Mouse (Mus musculus): ENCODE data around the gene Abcc12. TPM values are rescaled to one million over a fixed set of nuclear protein-coding genes. Genes with fewer than 3 reads are reported as not detected.

The Abcc12 gene
- total and polyA plus RNA-seq, 2 experiments from 2014 or later: 0.57 to 0.62 TPM

GRCm38 (mm10) chr8:86470717-86471116 is 109.8 kb downstream of the Abcc12 start:
- 73% methylated on average over 2 of the region's 2 CpGs for WGBS

GRCm38 (mm10) chr8:86463215-86463614 is 117.3 kb downstream of the Abcc12 start:
- ATAC-seq: no peak
- no peak overlapping the region for H3K4me3 ChIP-seq (ENCODE audit: low read depth, low read length)
- no peak for DNase-seq
- H3K27me3 ChIP-seq (ENCODE audit: insufficient read depth, low read length): no peaks in the 10 kb centered on the region
- no peak overlapping the region for H3K27ac ChIP-seq (ENCODE audit: low read depth, low read length)
- WGBS: 89% methylated on average over 2 of the region's 2 CpGs
- H3K4me1 ChIP-seq (ENCODE audit: insufficient read depth): 0 out of 2 replicates have a peak, but pooled peaks cover 5% of the 10 kb centered on the region
- no peak overlapping the region for H3K9ac ChIP-seq
- no peak for TF ChIP-seq CTCF (IDR thresholded peaks at IDR 0.05; ENCODE audit: low read depth)
- no peaks in the 10 kb centered on the region for H3K9me3 ChIP-seq (ENCODE audit: low read length)
- H3K4me2 ChIP-seq (ENCODE audit: low read depth): no peak overlapping the region
- H3K36me3 ChIP-seq (ENCODE audit: insufficient read depth): no peaks in the 10 kb centered on the region

More at GRCm38 (mm10) chr8:86470717-86471116, 109.8 kb downstream of the Abcc12 start:
- no peak for TF ChIP-seq CTCF (IDR thresholded peaks at IDR 0.05; ENCODE audit: low read depth)
- DNase-seq (no peak), ATAC-seq (no peak)
- Histone ChIP-seq H3K36me3 (ENCODE audit: insufficient read depth) (no peaks in the 10 kb centered on the region), H3K9ac (no peak overlapping the region), H3K27ac (ENCODE audit: low read depth, low read length) (no peak overlapping the region), H3K9me3 (ENCODE audit: low read length) (no peaks in the 10 kb centered on the region), H3K4me2 (ENCODE audit: low read depth) (no peak overlapping the region), H3K27me3 (ENCODE audit: insufficient read depth, low read length) (no peaks in the 10 kb centered on the region), H3K4me3 (ENCODE audit: low read depth, low read length) (no peak overlapping the region), H3K4me1 (ENCODE audit: insufficient read depth) (0 out of 2 replicates have a peak, but pooled peaks cover 5% of the 10 kb centered on the region)

- Histone ChIP-seq H3K9me3 (ENCODE audit: low read length) (no peaks in the 10 kb centered on the region), H3K36me3 (ENCODE audit: insufficient read depth) (no peaks in the 10 kb centered on the region), H3K4me2 (ENCODE audit: low read depth) (no peak overlapping the region), H3K9ac (no peak overlapping the region), H3K27ac (ENCODE audit: low read depth, low read length) (0 out of 2 replicates have a peak overlapping the region, but pooled peaks have one; percentile 36), H3K27me3 (ENCODE audit: insufficient read depth, low read length) (no peaks in the 10 kb centered on the region), H3K4me1 (ENCODE audit: insufficient read depth) (0 out of 2 replicates have a peak, but pooled peaks cover 5% of the 10 kb centered on the region), H3K4me3 (ENCODE audit: low read depth, low read length) (no peak overlapping the region)
- TF ChIP-seq CTCF (IDR thresholded peaks at IDR 0.05; ENCODE audit: low read depth): no peak
- 69% methylated on average over 5 of the region's 5 CpGs for WGBS
- DNase-seq (no peak), ATAC-seq (peak; percentile 91)
These were observed 120.1 kb downstream of the Abcc12 start for GRCm38 (mm10) chr8:86460372-86460771.

GRCm38 (mm10) chr8:86453697-86454480 is 126.6 kb downstream of the Abcc12 start:
- 0 out of 2 replicates have a peak, but pooled peaks have one; percentile 24 for TF ChIP-seq CTCF (IDR thresholded peaks at IDR 0.05; ENCODE audit: low read depth)
- H3K4me1 ChIP-seq (ENCODE audit: insufficient read depth): no peaks in the 10 kb centered on the region
- no peaks in the 10 kb centered on the region for H3K36me3 ChIP-seq (ENCODE audit: insufficient read depth)
- no peaks in the 10 kb centered on the region for H3K27me3 ChIP-seq (ENCODE audit: insufficient read depth, low read length)
- DNase-seq (no peak), ATAC-seq (peak; percentile 60; the same call in 1 of the 2 replicates)
- WGBS: 87% methylated on average over 11 of the region's 11 CpGs
- no peak overlapping the region for H3K9ac ChIP-seq
- no peak overlapping the region for H3K27ac ChIP-seq (ENCODE audit: low read depth, low read length)
- no peaks in the 10 kb centered on the region for H3K9me3 ChIP-seq (ENCODE audit: low read length)
- no peak overlapping the region for H3K4me2 ChIP-seq (ENCODE audit: low read depth)
- no peak overlapping the region for H3K4me3 ChIP-seq (ENCODE audit: low read depth, low read length)

GRCm38 (mm10) chr8:86449870-86450515 is 130.5 kb downstream of the Abcc12 start:
- Histone ChIP-seq H3K9ac (no peak overlapping the region), H3K9me3 (ENCODE audit: low read length) (no peaks in the 10 kb centered on the region), H3K27me3 (ENCODE audit: insufficient read depth, low read length) (no peaks in the 10 kb centered on the region), H3K36me3 (ENCODE audit: insufficient read depth) (no peaks in the 10 kb centered on the region), H3K4me2 (ENCODE audit: low read depth) (no peak overlapping the region), H3K27ac (ENCODE audit: low read depth, low read length) (no peak overlapping the region), H3K4me3 (ENCODE audit: low read depth, low read length) (no peak overlapping the region), H3K4me1 (ENCODE audit: insufficient read depth) (0 out of 2 replicates have a peak, but pooled peaks cover 4% of the 10 kb centered on the region)
- ATAC-seq: no peak
- 91% methylated on average over 4 of the region's 4 CpGs for WGBS
- no peak for DNase-seq
- TF ChIP-seq CTCF (IDR thresholded peaks at IDR 0.05; ENCODE audit: low read depth): no peak

GRCm38 (mm10) chr8:86445516-86445915 is 135.0 kb downstream of the Abcc12 start:
- Histone ChIP-seq H3K4me1 (ENCODE audit: insufficient read depth) (0 out of 2 replicates have a peak, but pooled peaks cover 4% of the 10 kb centered on the region), H3K27ac (ENCODE audit: low read depth, low read length) (no peak overlapping the region), H3K4me2 (ENCODE audit: low read depth) (no peak overlapping the region), H3K9ac (no peak overlapping the region), H3K4me3 (ENCODE audit: low read depth, low read length) (no peak overlapping the region), H3K9me3 (ENCODE audit: low read length) (no peaks in the 10 kb centered on the region), H3K27me3 (ENCODE audit: insufficient read depth, low read length) (no peaks in the 10 kb centered on the region), H3K36me3 (ENCODE audit: insufficient read depth) (no peaks in the 10 kb centered on the region)
- 82% methylated on average over 4 of the region's 4 CpGs for WGBS
- no peak for DNase-seq
- ATAC-seq: no peak
- TF ChIP-seq CTCF (IDR thresholded peaks at IDR 0.05; ENCODE audit: low read depth): no peak

GRCm38 (mm10) chr8:86443744-86444143 is 136.7 kb downstream of the Abcc12 start:
- DNase-seq (no peak), ATAC-seq (peak; percentile 36; the same call in 1 of the 2 replicates)
- no peaks in the 10 kb centered on the region for H3K9me3 ChIP-seq (ENCODE audit: low read length)

More at GRCm38 (mm10) chr8:86443744-86444143, 136.7 kb downstream of the Abcc12 start:
- WGBS: 59% methylated on average over 2 of the region's 2 CpGs
- H3K4me3 ChIP-seq (ENCODE audit: low read depth, low read length): no peak overlapping the region
- no peaks in the 10 kb centered on the region for H3K27me3 ChIP-seq (ENCODE audit: insufficient read depth, low read length)
- no peak for TF ChIP-seq CTCF (IDR thresholded peaks at IDR 0.05; ENCODE audit: low read depth)
- no peak overlapping the region for H3K9ac ChIP-seq
- H3K4me2 ChIP-seq (ENCODE audit: low read depth): no peak overlapping the region
- peaks cover 11% of the 10 kb centered on the region for H3K4me1 ChIP-seq (ENCODE audit: insufficient read depth)
- H3K36me3 ChIP-seq (ENCODE audit: insufficient read depth): no peaks in the 10 kb centered on the region
- H3K27ac ChIP-seq (ENCODE audit: low read depth, low read length): no peak overlapping the region
